Mouse (Mus musculus) lung, embryonic 14.5 days (tissue): ENCODE measurements around the gene Ifit3b. TPM values are rescaled to one million over a fixed set of nuclear protein-coding genes. Genes with fewer than 3 reads are reported as not detected.

Source experiments
- ATAC-seq: fragments of 200-750 bp; cut with Nextera tagmentation; 2 replicates; pipeline ENCODE4 v1.8.0; 2017; ENCODE audit warnings: mild to moderate bottlenecking, moderate TSS enrichment, moderate library complexity; ENCODE audit not compliant: insufficient read depth
- DNase-seq: peaks from one replicate; pipeline ENCODE4 v3.0.0-alpha.2; 2015
- H3K27ac ChIP-seq: fragments of 300-500 bp; sonication (generic); 2 replicates; pipeline ENCODE4 v1.5.1; 2014; ENCODE audit warnings: low read depth, mild to moderate bottlenecking, moderate library complexity
- H3K27me3 ChIP-seq: fragments of 300-500 bp; sonication (generic); 2 replicates; pipeline ENCODE4 v1.6.1; 2014; ENCODE audit warnings: low read length, control low read depth; ENCODE audit not compliant: insufficient read depth
- H3K36me3 ChIP-seq: fragments of 300-500 bp; sonication (generic); 2 replicates; pipeline ENCODE4 v1.6.1; 2014; ENCODE audit warnings: control low read depth; ENCODE audit not compliant: insufficient read depth
- H3K4me1 ChIP-seq: fragments of 300-500 bp; sonication (generic); 2 replicates; pipeline ENCODE4 v1.6.1; 2014; ENCODE audit warnings: antibody characterized with exemption, control low read depth; ENCODE audit not compliant: insufficient read depth
- H3K4me2 ChIP-seq: fragments of 300-500 bp; sonication (generic); 2 replicates; pipeline ENCODE4 v1.6.1; 2014; ENCODE audit warnings: mild to moderate bottlenecking
- H3K4me3 ChIP-seq: fragments of 300-500 bp; sonication (generic); 2 replicates; pipeline ENCODE4 v1.5.1; 2014; ENCODE audit warnings: low read depth, low read length
- H3K9ac ChIP-seq: fragments of 300-500 bp; sonication (generic); 2 replicates; pipeline ENCODE4 v1.6.1; 2014
- H3K9me3 ChIP-seq: fragments of 300-500 bp; sonication (generic); 2 replicates; pipeline ENCODE4 v1.6.1; 2016; ENCODE audit warnings: low read depth, low read length, control low read depth
- CTCF ChIP-seq: IDR thresholded peaks from 2 replicates; pipeline ENCODE4 v1.5.1; 2016; ENCODE audit warnings: antibody characterized with exemption, low read depth
- WGBS: fragments of 180-500 bp; shearing (Covaris S2); extraction: QIAGEN DNeasy Blood & Tissue Kit; methylation state at CpG from one replicate; pipeline ENCODE4 v1.1.7; 2014; 5-methylcytosine and 5-hydroxymethylcytosine counted together
- polyA plus RNA-seq: library from polyadenylated mRNA; unstranded; fragments of >200 nt; fragmentation: Nextera tagmentation; extraction: Ambion mirVana; gene quantifications from 2 replicates; pipeline ENCODE4 v1.2.1, GENCODE M21; 2014

The Ifit3b gene
- polyA plus RNA-seq, 1 experiment from 2014 or later, result not detected

DNA sequence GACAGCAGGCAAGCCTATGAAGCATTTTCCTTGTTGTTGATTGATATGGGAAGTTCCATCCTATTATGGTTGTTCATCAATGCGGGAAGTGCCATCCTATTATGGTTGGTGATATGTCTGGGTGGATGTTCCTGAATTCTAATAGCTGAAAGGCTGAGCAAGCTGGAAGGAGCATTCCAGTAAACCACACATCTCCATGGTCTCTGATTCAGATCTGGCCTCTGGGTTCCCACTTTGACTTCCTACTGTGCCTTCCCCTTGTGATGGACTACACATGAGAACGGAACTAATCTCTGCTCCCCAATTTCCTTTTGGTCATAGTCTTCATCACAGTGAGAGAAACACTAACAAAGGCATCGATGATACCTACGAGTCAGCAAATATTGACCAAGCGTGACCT is 13.1 kb downstream of the Ifit3b start:
- H3K4me1 ChIP-seq, result no peaks in the 10 kb centered on the region
- no peak for DNase-seq
- TF ChIP-seq CTCF, result no peak
- no peak overlapping the region for H3K9ac ChIP-seq
- 81% methylated on average over 5 of the region's 5 CpGs for WGBS
- no peak overlapping the region for H3K4me3 ChIP-seq
- no peaks in the 10 kb centered on the region for H3K36me3 ChIP-seq
- ATAC-seq, result no peak
- H3K27ac ChIP-seq, result no peak overlapping the region
- no peaks in the 10 kb centered on the region for H3K9me3 ChIP-seq
- no peaks in the 10 kb centered on the region for H3K27me3 ChIP-seq
- no peak overlapping the region for H3K4me2 ChIP-seq

DNA sequence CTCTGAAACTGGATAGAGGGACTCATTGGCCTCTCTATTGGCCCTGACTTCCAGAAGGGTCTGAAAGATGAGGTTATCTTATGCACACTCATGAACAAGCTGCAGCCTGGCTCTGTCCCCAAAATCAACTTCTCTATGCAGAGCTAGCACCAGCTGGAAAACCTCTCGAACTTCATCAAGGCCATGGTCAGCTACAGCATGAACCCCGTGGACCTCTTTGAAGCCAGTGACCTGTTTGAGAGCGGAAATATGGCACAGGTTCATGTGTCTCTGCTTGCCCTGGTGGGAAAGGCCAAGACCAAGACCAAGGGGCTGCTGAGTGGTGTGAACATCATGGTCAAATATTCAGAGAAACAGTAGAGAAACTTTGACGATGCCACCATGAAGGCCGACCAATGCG is 16.0 kb downstream of the Ifit3b start:
- no peaks in the 10 kb centered on the region for H3K27me3 ChIP-seq
- 90% methylated on average over 6 of the region's 6 CpGs for WGBS
- H3K4me2 ChIP-seq, result no peak overlapping the region
- H3K4me3 ChIP-seq, result no peak overlapping the region
- no peak overlapping the region for H3K9ac ChIP-seq
- DNase-seq (no peak), ATAC-seq (no peak)
- H3K36me3 ChIP-seq, result no peaks in the 10 kb centered on the region
- H3K9me3 ChIP-seq, result no peaks in the 10 kb centered on the region
- TF ChIP-seq CTCF, result no peak
- no peaks in the 10 kb centered on the region for H3K4me1 ChIP-seq
- no peak overlapping the region for H3K27ac ChIP-seq

GRCm38 (mm10) chr19:34624663-34625062 is 16.9 kb downstream of the Ifit3b start:
- no peak overlapping the region for H3K4me3 ChIP-seq
- ATAC-seq (no peak), DNase-seq (no peak)
- WGBS, result 80% methylated on average over 4 of the region's 4 CpGs
- no peaks in the 10 kb centered on the region for H3K4me1 ChIP-seq
- H3K36me3 ChIP-seq, result no peaks in the 10 kb centered on the region
- H3K4me2 ChIP-seq, result no peak overlapping the region
- no peak for TF ChIP-seq CTCF
- H3K27ac ChIP-seq, result no peak overlapping the region
- no peaks in the 10 kb centered on the region for H3K9me3 ChIP-seq
- no peaks in the 10 kb centered on the region for H3K27me3 ChIP-seq
- H3K9ac ChIP-seq, result no peak overlapping the region

- H3K9me3 ChIP-seq, result no peaks in the 10 kb centered on the region
- 77% methylated on average over 2 of the region's 2 CpGs for WGBS
Observed at GRCm38 (mm10) chr19:34627496-34627895, 19.7 kb downstream of the Ifit3b start.

DNA sequence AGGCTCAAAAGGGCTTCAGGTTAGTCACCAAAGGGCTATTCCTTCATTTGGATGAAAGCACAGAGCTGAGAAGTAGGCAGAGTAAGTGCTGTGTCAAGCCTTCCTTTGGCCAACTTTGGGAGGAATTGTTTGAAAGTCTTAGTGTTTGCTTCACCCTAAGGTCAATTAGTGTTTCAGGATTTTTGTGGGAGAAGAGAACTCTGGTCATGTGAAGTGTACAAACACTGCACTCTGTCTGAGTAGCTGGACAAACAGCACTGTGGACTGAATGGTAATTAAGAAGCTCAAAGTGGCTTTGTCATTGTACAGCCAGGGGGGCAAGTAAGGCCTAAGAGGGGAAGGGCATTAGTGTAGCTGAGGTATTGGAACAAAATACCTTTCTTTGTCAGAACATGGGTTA is 23.7 kb downstream of the Ifit3b start:
- no peak overlapping the region for H3K4me2 ChIP-seq
- no peaks in the 10 kb centered on the region for H3K27me3 ChIP-seq
- peak; percentile 47 for DNase-seq
- peak; percentile 63 for ATAC-seq
- no peak overlapping the region for H3K27ac ChIP-seq
- H3K9ac ChIP-seq, result no peak overlapping the region
- H3K9me3 ChIP-seq, result no peaks in the 10 kb centered on the region
- no peak for TF ChIP-seq CTCF
- H3K4me3 ChIP-seq, result no peak overlapping the region
- H3K4me1 ChIP-seq, result no peaks in the 10 kb centered on the region
- no peaks in the 10 kb centered on the region for H3K36me3 ChIP-seq

More at GRCm38 (mm10) chr19:34627496-34627895, 19.7 kb downstream of the Ifit3b start:
- no peak for TF ChIP-seq CTCF
- Histone ChIP-seq H3K36me3 (no peaks in the 10 kb centered on the region), H3K4me3 (no peak overlapping the region), H3K27ac (no peak overlapping the region), H3K27me3 (no peaks in the 10 kb centered on the region), H3K9ac (no peak overlapping the region), H3K4me1 (no peaks in the 10 kb centered on the region), H3K4me2 (no peak overlapping the region)
- no peak for DNase-seq
- no peak for ATAC-seq

DNA sequence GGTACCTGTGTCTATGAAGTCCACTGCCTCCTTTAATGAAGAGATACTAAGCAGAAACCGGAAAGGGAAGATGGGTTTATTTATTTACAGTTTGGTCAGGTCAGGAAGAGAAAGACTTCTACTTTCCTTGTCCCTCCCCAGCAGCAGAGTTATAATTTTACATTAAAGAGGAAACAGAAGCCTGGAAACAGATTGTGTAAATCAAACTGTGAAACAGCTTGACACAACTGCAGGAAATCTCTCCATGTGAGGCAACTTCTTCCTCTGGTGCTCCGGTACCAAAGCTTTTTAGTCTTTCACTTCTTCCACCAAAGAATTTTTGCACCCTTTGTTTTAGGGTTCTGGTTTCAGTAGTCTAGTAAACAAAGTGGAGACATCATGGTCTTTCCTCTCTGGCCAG is 25.7 kb downstream of the Ifit3b start:
- H3K4me1 ChIP-seq, result no peaks in the 10 kb centered on the region
- WGBS, result 64% methylated on average over 2 of the region's 2 CpGs
- no peak for ATAC-seq
- no peaks in the 10 kb centered on the region for H3K9me3 ChIP-seq
- no peaks in the 10 kb centered on the region for H3K27me3 ChIP-seq
- no peak overlapping the region for H3K9ac ChIP-seq
- H3K36me3 ChIP-seq, result no peaks in the 10 kb centered on the region
- no peak overlapping the region for H3K4me2 ChIP-seq
- H3K4me3 ChIP-seq, result no peak overlapping the region
- no peak for DNase-seq
- H3K27ac ChIP-seq, result no peak overlapping the region
- no peak for TF ChIP-seq CTCF

DNA sequence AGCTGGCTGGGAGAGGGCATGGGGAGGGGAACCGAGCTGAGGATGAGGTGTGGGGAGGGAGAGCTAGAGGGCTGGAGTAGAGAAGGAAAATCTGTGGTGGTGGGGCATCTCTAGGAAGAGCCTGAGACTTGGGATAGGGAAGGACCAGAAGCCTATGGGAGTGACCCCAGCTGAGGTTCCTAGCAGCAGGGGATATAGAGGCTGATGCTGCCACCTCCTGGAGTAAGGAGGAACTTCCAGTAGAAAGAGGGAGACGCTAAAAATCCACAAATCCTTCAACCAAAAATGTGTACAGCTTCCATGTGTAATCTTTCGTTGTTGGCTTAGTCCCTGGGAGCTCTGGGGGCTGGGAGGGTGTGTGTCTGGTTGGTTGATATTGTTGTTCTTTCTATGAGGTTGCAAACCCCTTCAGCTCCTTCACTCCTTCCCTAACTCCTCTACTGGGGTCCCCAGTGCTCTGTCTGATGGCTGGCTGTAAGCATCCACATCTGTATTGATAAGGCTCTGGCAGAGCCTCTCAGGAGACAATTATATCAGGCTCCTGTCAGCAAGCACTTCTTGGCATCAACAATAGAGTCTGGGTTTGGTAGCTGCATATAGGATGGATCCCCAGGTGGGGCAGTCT is 29.3 kb downstream of the Ifit3b start:
- H3K9me3 ChIP-seq, result no peaks in the 10 kb centered on the region
- H3K36me3 ChIP-seq, result no peaks in the 10 kb centered on the region
- no peaks in the 10 kb centered on the region for H3K4me1 ChIP-seq
- peak; percentile 85 for TF ChIP-seq CTCF
- H3K9ac ChIP-seq, result no peak overlapping the region
- WGBS, result 12% methylated on average over 3 of the region's 3 CpGs
- H3K27me3 ChIP-seq, result no peaks in the 10 kb centered on the region
- ATAC-seq (peak; percentile 74; the same call in 1 of the 2 replicates), DNase-seq (peak; percentile 85)
- no peak overlapping the region for H3K27ac ChIP-seq
- no peak overlapping the region for H3K4me3 ChIP-seq
- H3K4me2 ChIP-seq, result no peak overlapping the region
